Mouse (Mus musculus) 416B (cell line): ENCODE data around the gene Hist1h2ao.
"Not testable (repeated sequence)": the region's sequence is repeated elsewhere in the genome, so short reads cannot be mapped to it uniquely, and the experiment has no call there.

Experiments used
- DNase-seq: peaks from one replicate; pipeline ENCODE4 v3.0.0; 2011; ENCODE audit warnings: low read depth

Gene Hist1h2ao

DNA sequence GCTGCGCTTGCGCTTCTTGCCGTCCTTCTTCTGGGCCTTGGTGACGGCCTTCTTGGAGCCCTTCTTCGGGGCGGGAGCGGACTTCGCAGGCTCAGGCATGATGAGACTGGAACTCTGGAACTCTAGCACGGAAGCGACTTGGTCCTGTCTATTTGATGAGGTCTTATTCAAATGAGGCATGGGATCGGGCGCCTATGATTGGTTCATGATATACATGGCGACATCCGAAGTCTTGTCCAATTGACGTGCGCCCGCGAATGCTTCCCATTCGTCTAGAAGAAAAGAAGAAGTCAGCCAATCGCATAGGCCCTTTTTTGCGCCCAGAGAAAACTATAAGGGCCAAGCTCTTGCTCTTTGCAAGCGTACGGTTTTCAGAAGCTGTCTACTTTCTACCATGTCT lies at the start of gene Hist1h2ao, which contains the start of gene Hist1h2bq:
TSS of gene Hist1h2ao (plus strand) at position 393 of the 400 bp plus-strand sequence.
TSS of gene Hist1h2bq (minus strand) at position 125 of the 400 bp plus-strand sequence.
- not testable (repeated sequence) for DNase-seq

DNA sequence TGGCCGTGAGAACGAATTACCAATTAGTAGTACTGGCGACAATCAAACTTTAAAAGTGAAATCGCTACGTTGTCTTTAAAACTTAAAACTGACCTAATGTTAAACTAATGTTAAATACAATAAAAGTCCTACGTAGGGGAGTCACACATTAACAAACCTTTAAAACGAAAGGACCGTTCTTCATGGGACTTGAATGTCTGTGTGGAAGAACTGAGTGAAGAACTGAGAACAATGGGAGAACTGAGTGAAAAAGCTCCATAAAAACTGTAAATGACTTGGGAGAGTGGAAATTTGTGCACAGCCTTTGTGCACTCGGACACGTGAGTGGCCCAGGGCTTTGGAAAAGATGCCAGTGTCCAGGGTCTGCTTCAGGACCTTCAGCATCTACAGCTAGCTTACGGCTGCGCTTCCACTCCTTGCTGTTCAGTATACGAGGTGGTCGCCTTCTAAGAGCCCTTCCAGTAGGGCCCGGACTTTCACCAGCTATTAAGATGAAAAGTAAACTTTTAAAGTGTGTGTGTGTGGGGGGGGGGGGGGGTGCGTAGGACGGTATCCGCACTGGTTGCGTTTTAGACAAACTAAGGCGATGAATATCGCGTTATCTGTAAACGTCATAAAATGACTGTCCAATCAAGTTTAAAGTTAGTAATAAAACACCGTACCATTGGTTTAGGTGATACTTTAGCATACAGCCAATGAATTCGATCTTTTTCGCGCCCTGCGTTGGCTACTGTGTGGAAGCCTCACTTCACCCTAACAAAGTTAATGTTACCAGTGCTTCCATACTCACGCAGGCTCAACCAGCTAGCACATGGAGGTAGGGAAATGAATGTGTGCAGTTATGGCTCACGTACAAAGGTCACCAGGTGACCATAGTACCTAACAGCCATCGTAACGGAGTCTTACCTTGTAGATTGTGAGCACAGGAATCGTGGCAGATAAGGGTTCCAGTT lies 31.2 kb upstream of the Hist1h2ao start:
- peak; percentile 98 for DNase-seq

DNA sequence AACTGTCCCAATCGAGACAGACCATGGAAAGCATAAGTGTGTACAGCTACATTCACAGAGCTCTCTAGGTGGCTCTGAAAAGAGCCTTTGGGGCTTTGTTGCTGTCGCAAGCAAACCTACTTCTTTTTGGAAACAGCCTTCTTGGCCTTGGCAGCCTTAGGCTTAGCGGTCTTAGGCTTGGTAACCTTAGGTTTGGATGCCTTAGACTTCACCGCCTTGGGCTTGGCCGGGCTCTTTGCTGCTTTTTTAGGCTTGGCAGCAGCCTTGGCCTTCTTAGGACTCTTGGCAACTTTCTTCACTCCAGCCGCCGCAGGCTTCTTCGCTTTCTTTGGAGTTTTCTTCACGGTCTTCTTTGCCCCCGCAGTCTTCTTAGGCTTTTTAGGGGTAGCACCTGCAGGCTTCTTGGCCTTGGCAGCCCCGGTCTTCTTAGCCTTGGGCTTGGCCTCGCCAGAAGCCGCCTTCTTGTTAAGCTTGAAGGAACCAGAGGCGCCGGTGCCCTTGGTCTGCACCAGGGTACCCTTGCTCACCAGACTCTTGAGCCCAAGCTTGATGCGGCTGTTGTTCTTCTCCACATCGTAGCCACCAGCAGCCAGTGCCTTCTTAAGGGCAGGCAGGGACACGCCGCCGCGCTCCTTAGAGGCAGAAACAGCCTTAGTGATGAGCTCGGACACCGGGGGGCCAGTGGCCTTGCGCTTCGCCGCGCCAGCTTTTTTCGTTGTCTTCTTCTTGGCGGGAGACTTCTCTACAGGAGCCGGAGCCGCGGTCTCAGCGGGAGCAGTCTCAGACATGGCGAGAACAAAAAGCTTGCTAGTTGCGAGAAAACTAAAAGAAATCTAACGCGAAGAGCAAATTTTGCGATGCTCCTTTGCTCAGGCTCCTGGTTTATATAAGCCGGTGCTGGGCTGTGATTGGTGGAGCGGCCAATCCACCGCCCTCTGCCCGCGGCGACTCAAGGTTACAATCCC lies 30.2 kb upstream of the Hist1h2ao start, which contains the start of gene Hist1h1b:
TSS of gene Hist1h1b (minus strand) at position 859 of the 965 bp plus-strand sequence.
- DNase-seq: peak; percentile 97

DNA sequence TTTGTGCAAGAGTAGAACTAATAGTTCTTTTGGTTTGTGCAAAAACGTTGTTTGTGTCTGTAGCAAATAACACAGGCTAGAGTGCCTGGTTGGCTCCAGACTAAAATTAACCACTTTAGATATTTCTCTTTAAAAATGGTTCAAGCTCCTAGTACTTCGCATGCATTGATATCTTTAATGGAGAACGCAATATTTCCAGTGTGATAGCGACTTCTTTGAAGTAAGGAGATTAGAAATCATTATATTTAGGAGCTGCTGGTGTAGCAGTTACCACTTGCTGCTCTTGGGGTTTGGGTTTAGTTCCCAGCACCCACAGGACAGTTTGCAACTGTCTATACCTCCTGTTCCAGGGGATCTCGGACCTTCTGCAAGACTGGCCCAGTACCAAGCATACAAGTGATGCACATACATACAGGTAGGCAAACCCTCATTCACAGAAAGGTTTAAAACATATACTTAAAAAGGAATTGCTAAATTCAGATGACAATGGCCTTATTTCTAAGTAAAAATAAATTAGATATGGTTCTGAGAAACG lies 29.2 kb upstream of the Hist1h2ao start:
- DNase-seq: peak; percentile 73

DNA sequence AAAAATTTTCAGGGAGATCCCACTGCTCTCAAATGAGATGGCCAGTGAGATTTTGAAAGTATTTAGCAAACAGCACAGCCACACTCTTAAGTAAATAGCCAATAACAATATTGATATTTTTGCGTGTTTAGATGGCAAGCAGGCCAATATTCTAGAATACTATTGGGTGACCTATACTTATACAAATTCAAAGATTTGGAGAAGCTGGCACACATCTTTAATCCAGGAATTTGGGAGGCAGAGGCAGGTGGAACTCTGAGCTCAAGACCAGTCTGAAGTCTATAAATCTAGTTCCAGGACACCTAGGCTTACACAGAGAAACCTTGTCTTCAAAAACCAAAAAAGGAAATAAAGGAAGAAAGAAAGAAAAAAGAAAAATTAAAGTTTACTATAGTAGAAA lies 28.6 kb upstream of the Hist1h2ao start:
- DNase-seq: no peak

DNA sequence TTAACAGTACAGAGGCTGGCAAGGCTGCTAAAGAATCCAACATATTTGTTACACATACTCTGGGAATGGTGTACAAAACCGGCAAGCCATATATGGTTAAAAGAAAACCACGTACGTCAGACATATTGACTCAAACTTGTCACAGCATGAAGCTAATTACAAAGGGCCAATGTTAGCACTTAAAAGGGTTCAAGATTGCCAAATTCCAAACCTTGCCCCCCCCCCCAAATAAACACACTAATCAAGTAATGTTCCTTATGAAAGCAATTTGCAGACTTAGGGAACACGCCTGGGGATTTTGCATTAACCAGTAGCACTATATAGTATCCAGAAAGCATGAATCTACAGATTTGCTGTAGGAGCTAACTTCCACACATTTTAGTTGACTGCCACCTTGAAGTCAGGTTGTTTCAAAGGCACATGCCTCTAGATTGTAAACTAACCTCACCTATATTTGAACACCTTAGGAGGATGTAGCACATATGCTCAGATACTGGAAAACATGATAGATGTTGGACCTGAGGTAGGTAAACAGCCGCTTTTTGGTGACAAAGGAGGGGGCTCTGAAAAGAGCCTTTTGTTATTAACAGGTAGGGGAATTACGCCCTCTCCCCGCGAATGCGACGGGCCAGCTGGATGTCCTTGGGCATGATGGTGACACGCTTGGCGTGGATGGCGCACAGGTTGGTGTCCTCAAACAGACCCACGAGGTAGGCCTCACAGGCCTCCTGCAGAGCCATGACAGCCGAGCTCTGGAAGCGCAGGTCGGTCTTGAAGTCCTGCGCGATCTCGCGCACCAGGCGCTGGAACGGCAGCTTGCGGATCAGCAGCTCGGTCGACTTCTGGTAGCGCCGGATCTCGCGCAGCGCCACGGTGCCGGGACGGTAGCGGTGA lies 27.7 kb upstream of the Hist1h2ao start:
- peak; percentile 95 for DNase-seq

DNA sequence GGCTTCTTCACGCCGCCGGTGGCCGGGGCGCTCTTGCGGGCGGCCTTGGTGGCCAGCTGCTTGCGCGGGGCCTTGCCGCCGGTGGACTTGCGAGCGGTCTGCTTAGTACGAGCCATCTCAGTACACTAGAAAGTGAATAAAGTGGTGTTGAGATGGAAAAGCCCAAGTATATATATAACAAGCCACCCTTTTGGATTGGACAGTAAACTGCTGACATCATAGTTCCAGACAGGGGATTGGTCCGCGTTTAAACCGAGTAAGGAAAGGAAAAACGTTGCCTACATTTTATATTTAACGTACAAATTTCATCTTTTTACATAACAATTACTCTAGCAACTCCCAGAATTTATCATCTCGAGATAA lies 27.0 kb upstream of the Hist1h2ao start, which contains the start of gene Hist1h3i:
TSS of gene Hist1h3i (minus strand) at position 116 of the 363 bp plus-strand sequence.
- peak; percentile 99 for DNase-seq

DNA sequence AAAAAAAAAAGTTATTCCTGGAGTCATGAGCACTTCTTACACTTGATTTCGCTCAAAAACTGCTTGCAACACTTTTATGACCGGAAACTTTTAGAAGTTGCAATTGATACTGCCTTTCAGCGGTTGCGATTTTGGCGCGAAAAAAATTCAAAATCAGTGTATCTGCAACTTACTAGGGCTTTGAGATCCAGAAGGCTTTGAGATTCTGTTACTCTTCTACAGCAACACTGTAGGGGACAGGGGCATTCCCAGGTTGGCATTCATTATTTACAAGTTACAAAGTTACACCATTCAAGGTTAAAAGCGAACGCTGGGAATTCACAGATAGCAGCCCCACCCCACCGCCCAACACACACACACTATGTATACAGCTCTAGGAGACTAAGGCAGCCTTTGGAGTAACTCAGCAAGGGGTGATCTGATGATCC lies 26.5 kb upstream of the Hist1h2ao start:
- DNase-seq: peak; percentile 87

DNA sequence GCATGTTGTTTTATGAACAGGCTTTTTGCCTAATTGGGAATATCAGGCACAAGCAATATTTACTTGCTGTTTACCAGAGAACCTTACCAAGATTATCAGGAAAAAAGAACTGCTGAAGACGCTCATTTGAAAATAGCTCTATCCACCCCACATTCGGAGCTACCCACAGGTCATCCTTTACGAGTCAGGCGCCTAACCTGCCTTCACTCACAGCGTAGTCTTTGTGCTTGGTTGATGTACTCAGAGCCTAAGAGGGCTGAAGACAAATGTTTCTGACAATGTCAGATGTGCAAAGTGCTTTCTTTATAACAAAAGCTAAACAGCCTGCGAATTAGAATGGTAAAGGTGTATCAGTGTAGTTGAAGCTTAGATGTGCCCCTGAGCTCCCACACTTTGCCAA lies 26.0 kb upstream of the Hist1h2ao start:
- DNase-seq: no peak

DNA sequence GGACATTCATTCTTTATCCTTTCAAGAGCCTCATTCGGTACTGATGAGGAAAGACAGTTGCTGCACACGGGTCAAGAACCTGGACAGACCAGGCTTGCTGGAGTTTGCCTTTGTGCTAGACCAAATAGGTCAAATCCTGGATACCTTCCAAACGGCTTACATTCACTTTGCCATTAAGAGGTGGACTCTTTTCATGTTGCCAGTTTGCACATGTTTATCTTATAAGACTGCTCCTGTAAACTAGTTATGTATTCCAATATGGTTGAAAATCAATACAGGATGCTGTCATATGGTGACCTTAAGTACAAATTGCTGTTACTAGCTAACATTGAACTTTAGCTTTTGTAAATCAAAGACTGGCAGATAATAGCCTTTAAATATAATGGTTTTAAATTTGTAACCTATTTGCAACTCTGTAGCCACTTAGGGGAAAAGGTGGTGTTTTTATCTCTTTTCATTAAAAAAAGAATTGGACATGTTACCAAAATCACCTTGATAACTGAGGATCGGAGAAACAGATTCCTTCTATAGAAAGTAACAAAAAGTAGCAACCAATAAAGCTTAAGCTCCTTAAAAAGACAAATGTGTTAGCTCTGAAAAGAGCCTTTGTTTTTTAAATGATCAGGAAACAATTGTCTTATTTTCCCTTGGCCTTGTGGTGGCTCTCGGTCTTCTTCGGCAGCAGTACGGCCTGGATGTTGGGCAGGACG lies 23.9 kb upstream of the Hist1h2ao start:
- DNase-seq: peak; percentile 90

DNA sequence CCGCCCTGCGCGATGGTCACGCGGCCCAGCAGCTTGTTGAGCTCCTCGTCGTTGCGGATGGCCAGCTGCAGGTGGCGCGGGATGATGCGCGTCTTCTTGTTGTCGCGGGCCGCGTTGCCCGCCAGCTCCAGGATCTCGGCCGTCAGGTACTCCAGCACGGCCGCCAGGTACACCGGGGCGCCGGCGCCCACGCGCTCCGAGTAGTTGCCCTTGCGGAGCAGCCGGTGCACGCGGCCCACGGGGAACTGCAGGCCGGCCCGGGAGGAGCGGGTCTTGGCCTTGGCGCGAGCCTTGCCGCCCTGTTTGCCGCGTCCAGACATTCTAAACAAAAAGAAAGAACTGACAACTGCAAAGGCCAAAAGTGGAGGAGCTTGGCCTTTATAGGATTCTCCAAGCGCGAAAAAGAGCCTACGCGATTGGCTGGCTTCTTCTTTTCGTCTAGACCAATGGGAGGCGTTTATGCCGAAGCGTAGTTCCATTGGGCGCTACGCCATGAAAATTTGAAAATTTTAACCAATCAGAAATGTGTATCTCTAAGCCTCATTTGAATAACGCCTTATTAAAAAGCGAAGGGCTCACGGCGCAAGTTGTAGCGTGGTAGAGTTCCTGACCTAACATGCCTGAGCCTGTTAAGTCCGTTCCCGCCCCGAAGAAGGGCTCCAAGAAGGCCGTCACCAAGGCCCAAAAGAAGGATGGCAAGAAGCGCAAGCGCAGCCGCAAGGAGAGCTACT lies 23.2 kb upstream of the Hist1h2ao start, which contains the start of the genes Hist1h2an and Hist1h2bp:
TSS of gene Hist1h2an (minus strand) at position 320 of the 731 bp plus-strand sequence.
TSS of gene Hist1h2bp (plus strand) at position 563 of the 731 bp plus-strand sequence.
- DNase-seq: peak; percentile 99

DNA sequence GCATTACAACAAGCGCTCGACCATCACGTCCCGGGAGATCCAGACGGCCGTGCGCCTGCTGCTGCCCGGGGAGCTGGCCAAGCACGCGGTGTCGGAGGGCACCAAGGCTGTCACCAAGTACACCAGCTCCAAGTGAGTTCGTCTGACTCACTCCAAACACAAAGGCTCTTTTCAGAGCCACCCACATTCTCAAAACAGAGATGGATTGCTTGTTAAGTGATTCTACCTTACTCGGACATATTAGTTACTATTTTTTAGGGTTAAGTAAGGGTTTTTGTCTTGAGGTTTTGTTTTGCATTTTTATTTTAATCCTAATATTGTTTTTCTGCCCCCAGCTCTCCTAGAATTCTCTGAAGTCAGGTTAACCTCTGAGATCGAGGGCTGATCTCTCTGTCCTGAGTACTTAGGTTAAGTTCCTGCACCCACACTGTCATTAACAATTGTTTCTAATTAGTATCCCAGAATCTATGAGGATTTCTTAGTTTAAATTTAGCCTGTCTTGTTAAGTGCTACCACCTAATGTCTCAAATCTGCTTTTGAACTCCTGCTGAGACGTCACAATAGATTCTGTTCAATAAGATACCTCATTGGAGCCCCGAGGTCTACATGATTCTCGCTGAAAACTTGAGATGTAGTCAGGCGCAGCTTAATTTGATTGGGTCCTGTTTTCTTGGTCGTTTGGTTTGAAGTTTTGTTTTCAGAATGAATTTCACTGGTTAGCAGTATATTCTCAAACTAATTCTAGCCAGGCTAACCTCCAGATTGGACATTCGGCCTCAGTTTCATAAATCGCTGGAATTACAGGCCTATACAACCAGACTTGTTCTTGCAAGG lies 22.3 kb upstream of the Hist1h2ao start:
- peak; percentile 84 for DNase-seq

DNA sequence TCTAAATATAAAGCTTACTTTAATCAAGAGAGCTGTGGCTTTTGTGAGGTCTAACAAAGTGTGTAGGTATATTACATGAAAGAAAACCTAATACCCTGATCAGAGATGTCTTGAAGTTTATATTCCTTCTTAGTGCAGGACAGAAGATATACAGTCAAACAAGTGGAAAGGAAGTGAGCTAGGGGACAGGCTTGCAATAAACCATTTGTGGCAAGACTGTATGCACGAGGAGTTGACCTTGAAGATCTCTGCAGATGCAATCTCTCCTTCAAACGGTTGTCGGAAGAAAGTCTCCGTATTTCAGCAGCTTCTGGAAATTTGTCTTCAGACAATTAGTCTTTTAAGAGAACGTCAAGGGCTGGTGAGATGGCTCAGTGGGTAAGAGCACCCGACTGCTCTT lies 20.3 kb upstream of the Hist1h2ao start:
- DNase-seq: peak; percentile 87

DNA sequence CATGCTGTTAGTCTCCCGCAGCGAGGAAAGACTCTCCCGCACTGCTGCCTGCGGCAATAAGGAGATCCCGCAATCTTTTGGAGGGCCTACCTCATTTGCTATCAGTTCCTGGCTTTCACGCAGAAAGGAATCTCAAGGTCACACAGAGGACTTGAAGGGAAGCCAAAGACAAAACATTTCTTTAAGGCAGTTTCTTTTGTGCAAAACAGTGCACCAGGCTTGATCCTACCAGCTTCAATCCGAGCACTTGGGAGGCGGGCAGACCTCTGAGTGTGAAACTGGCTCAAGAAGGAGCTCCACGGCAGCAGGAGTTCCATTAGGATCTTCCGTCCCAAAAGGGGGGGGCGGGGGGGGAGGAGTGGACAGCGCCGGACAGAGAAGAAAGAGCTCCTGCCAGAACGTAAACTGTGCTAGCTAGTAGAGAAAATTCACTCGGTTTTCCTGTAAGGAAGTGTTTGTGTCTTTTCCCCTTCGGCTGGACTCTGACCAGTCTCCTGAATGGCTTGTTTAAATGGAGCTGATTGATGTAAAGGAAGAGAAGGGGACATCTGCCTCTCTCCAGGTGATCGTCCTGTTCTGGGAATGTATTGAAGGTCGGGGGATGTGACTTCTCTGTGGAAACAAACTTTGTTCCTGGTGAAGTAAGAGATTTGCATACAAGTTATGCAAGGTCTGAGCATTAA lies 19.5 kb upstream of the Hist1h2ao start:
- peak; percentile 65 for DNase-seq

DNA sequence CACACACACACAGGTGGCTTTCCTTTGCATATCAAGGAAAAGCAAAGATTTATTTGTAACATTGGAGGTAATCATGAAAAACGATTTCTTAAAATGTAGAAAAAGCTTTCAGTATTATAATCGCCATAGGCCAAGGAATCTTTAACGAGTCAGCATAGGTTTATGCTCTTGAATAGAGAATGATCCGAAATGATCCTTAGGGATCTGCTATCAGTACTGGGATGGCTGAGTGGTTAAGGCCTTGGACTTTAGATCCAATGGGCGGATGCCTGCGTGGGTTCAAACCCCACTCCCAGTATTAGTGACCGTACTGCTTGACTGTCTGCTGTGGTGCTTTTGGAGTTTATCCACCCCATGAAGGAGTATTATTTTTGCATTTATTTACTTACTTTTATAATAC lies 14.7 kb upstream of the Hist1h2ao start:
- DNase-seq: no peak

DNA sequence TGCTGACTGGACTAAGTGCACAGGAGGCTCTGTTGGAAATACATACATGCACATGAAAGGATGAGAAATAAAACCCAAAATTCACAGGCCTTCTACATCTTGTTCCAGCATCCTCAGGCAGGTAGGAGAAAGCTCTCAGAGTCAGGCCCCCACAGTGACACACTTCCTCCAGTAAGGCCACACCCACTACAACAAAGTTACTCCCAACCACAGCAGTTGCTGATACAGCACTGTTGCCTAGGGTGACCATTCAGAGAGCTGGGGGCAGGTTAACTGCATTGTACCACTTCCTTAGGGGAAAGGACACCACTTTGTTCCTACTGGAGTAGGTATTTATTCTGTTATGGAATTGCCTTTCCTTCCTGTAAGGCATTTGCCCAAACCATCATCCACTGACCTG lies 13.1 kb upstream of the Hist1h2ao start:
- DNase-seq: not testable (repeated sequence)

DNA sequence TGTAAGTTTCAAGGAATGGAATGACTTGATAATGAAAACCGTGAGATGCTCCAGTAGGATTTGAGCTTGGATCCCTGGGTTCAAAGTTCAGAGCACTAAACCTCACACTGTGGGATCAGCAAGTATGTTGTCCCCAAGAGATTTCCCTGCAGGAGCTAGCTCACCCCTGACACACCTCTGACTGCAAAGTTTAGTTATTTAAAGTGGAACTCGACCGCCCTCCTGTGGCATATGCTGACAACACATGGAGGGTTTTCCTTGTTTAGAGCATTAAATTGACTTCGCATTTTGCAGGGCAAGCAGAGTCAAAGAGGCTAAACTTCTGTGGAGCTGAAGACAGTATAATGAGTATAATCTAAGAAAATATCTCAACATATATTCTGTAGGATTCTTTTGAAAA lies 7.2 kb upstream of the Hist1h2ao start:
- not testable (repeated sequence) for DNase-seq

DNA sequence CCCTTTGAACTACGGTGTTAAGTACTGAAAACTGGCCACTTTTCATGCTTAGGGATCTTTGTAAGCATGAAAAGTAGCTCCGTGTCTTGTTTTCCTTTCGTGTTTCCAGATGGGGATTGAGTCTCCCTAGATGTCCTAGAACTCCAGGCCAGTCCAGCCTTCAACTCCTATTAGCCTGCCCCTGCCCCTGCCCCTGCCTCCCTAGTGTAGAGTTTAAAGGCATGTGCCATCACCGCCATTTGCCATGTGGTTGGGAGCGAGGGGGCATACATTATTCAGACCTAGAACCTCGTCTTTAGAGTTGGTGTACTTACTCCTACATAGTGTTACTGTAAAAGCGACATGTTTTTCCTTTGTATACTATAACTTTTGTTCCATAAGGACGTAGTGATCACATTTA lies 809 bp downstream of the Hist1h2ao start:
- DNase-seq: not testable (repeated sequence)
